Mouse (Mus musculus) lung, postnatal 0 days (tissue): ENCODE measurements around the gene Slc4a7.

Source experiments
- CTCF ChIP-seq: IDR thresholded peaks from 2 replicates; pipeline ENCODE4 v1.5.1; 2016; ENCODE audit warnings: antibody characterized with exemption, mild to moderate bottlenecking
- EP300 ChIP-seq: IDR thresholded peaks from 2 replicates; pipeline ENCODE4 v1.6.1; 2016; ENCODE audit warnings: antibody characterized with exemption, mild to moderate bottlenecking, control low read depth

DNA sequence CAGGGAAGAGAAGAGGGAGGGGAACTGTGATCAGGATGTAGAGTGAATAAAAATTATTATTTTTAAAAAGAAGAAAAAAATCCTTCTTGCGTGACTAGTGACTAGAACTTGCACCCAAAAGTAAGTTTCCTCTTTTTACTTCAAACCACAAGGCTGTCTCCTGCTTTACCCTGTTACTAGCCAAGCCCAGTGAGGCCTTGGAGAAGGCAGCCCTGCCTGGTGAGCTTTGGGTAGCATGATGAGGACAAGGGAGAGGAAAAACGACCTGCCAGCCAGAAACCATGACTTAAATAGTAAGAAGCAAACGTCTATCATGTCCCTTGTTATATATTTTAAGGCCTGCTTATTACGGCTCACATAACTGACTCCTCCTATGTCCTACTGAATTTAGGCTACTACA lies 20.5 kb upstream of the Slc4a7 start:
- no peak for TF ChIP-seq EP300
- TF ChIP-seq CTCF, result no peak
